ENCODE assay signal across 11 mouse cellular contexts in the genomic region with DNA sequence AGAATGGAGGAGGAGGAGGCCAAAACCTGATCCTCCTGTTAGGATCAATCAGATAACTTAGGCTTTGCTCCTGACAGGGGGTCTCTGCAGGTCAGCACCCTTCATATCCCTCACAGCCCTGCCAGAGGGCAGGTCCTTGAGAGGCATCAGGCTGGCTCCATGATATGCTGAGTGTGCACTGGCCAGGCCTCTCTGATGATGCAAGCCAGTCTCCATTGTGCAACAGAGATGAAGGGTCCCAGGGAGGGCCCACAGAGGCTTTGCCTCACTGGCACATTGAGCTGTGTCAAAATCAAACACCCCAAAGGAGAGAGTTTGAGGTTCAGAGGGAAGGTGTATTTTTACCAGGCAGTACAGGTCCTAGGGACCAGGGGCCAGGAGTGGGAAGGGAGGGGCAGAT. TPM values are rescaled to one million over a fixed set of nuclear protein-coding genes. Genes with fewer than 3 reads are reported as not detected.
DNase-seq lines count a peak whose midpoint lies in the region; ATAC-seq lines count a peak whose summit lies in the region.
"Had no signal": no experiment of that assay in that cellular context is flagged by ENCODE, and none has a peak within 500 bp of the region (broad histone marks: within the 10 kb centered on the region; RNA-seq: fewer than 3 reads in every experiment).

No protein-coding gene starts in this region.

- H3K4me1 ChIP-seq in lung, embryonic 16.5 days (replicated peaks; ENCODE audit: control insufficient read depth, insufficient read depth, low read length): peaks cover 3% of the 10 kb centered on the region; the same call in 1 of the 2 replicates
- H3K4me1 ChIP-seq in forebrain, embryonic 13.5 days: 0 out of 2 replicates have a peak, but pooled peaks cover under 1% of the 10 kb centered on the region
- H3K4me1 ChIP-seq: embryonic facial prominence, embryonic 15.5 days had no signal

- peak; percentile 71 for ATAC-seq in lung, embryonic 16.5 days (ENCODE audit: low read depth)
- ATAC-seq in CD4-positive, CD25-positive, alpha-beta regulatory T cell, adult 4 months: no peak
- ATAC-seq in forebrain, embryonic 13.5 days: no peak

- no peak overlapping the region for H3K9ac ChIP-seq in lung, embryonic 16.5 days (ENCODE audit: low read length)
- H3K9ac ChIP-seq in forebrain, embryonic 13.5 days: no peak overlapping the region
- H3K9ac ChIP-seq: embryonic facial prominence, embryonic 15.5 days; heart, embryonic 15.5 days had no signal

- no peak overlapping the region for H3K4me3 ChIP-seq in lung, embryonic 16.5 days (ENCODE audit: low read length)
- H3K4me3 ChIP-seq in forebrain, embryonic 13.5 days: no peak overlapping the region
- H3K4me3 ChIP-seq: embryonic facial prominence, embryonic 15.5 days; heart, embryonic 15.5 days had no signal

- no peaks in the 10 kb centered on the region for H3K9me3 ChIP-seq in lung, embryonic 16.5 days (ENCODE audit: control insufficient read depth, low read length)
- H3K9me3 ChIP-seq in forebrain, embryonic 13.5 days (replicated peaks): no peaks in the 10 kb centered on the region
- H3K9me3 ChIP-seq: embryonic facial prominence, embryonic 15.5 days; heart, embryonic 15.5 days had no signal

- no peak overlapping the region for H3K27ac ChIP-seq in lung, embryonic 16.5 days (ENCODE audit: low read length)
- no peak overlapping the region for H3K27ac ChIP-seq in forebrain, embryonic 13.5 days
- H3K27ac ChIP-seq: embryonic facial prominence, embryonic 15.5 days; heart, embryonic 15.5 days; macrophage had no signal

- H3K4me2 ChIP-seq in lung, embryonic 16.5 days (ENCODE audit: low read depth, low read length): no peak overlapping the region
- no peak overlapping the region for H3K4me2 ChIP-seq in forebrain, embryonic 13.5 days
- H3K4me2 ChIP-seq: embryonic facial prominence, embryonic 15.5 days; heart, embryonic 15.5 days had no signal

- peak; percentile 92 for DNase-seq in heart, adult 11 months
- no peak for DNase-seq in heart, postnatal 14 days
- peak; percentile 61 for DNase-seq in adipocyte (ENCODE audit: low spot score)
- DNase-seq in liver: peak; percentile 29
- DNase-seq in right cerebral cortex, adult 2 months (ENCODE audit: low spot score in 2 of 2): no peak

- intact Hi-C loops in heart, postnatal 14 days (cut with DNase I): loop anchor here (2.0 kb wide), 1 partner anchor 60 kb away; no protein-coding TSS in a partner anchor

- no peaks in the 10 kb centered on the region for H3K36me3 ChIP-seq in lung, embryonic 16.5 days (ENCODE audit: control insufficient read depth, insufficient read depth, low read length)
- no peaks in the 10 kb centered on the region for H3K36me3 ChIP-seq in forebrain, embryonic 13.5 days (ENCODE audit: poor library complexity, severe bottlenecking)
- H3K36me3 ChIP-seq: embryonic facial prominence, embryonic 15.5 days; heart, embryonic 15.5 days had no signal

- no peaks in the 10 kb centered on the region for H3K27me3 ChIP-seq in lung, embryonic 16.5 days (ENCODE audit: control insufficient read depth, insufficient read depth, low read depth, low read length)
- no peaks in the 10 kb centered on the region for H3K27me3 ChIP-seq in forebrain, embryonic 13.5 days
- H3K27me3 ChIP-seq: embryonic facial prominence, embryonic 15.5 days; heart, embryonic 15.5 days had no signal

RNA-seq across cellular contexts. Expression of a gene that starts 28.1 kb away (rescaled TPM):
- total RNA-seq in heart, postnatal 14 days (2021): 1 to 10 TPM in 1 of 2 experiments, under 1 TPM in 1; 0.90 to 2.7 TPM
- polyA plus RNA-seq in lung, embryonic 16.5 days (2015; fragmentation: Nextera tagmentation; extraction: Ambion mirVana): 2.4 and 4.7 TPM in 2 replicates
- 1 to 10 TPM; 1.4 to 5.1 TPM for polyA plus RNA-seq in CD4-positive, CD25-positive, alpha-beta regulatory T cell, adult 4 months (2017; shearing (Covaris generic))
- polyA plus RNA-seq in forebrain, embryonic 13.5 days (2015; fragmentation: Nextera tagmentation; extraction: Ambion mirVana): 8.1 and 9.6 TPM in 2 replicates

RNA-seq across cellular contexts. Expression of a gene that starts 52.0 kb away (rescaled TPM):
- total RNA-seq in heart, postnatal 14 days (2021): 10 to 100 TPM; 43.5 to 44.3 TPM
- polyA plus RNA-seq in lung, embryonic 16.5 days (2015; fragmentation: Nextera tagmentation; extraction: Ambion mirVana): 17.4 and 21.3 TPM in 2 replicates
- polyA plus RNA-seq in CD4-positive, CD25-positive, alpha-beta regulatory T cell, adult 4 months (2017; shearing (Covaris generic)): not detected
- polyA plus RNA-seq in forebrain, embryonic 13.5 days (2015; fragmentation: Nextera tagmentation; extraction: Ambion mirVana): 6.5 and 7.0 TPM in 2 replicates

Comparison
In these comparisons a context has a peak if more than half of its experiments do, and no peak if none do; other contexts are left out.
1. DNase-seq: peak in heart, adult 11 months (single experiment), adipocyte (single experiment) and liver (single experiment); none in heart, postnatal 14 days (0 of 2) and right cerebral cortex, adult 2 months (0 of 2).